Mouse (Mus musculus): Measurements from ENCODE around the gene Nfib. TPM values are rescaled to one million over a fixed set of nuclear protein-coding genes. Genes with fewer than 3 reads are reported as not detected.

The Nfib gene
- polyA plus RNA-seq, 1 experiment from 2014 or later = 71.3 TPM

DNA sequence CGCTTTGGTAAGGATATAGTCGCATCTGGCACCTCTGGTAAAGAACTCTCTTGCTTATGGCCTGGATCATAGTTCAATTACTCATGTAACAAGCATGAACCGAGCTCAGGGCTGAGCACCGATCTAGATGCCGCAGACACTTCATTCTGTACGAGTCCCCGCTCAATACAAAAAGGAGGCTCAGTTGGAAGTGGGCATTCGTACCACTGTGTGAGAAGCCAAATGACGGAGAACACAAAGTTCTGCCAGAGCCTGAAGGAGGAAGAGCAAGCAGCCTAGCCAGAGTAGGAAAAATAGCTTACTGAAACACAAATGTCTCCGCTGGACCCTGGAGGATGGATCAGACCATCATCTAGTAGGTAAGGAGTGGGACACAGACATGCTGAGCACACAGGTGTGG, 246.7 kb downstream of the Nfib start:
- H3K27me3 ChIP-seq = no peaks in the 10 kb centered on the region
- H3K9me3 ChIP-seq = no peaks in the 10 kb centered on the region
- H3K36me3 ChIP-seq = no peaks in the 10 kb centered on the region
- peaks cover 23% of the 10 kb centered on the region for H3K4me1 ChIP-seq (replicated peaks)
- no peak overlapping the region for H3K27ac ChIP-seq (replicated peaks)
- ATAC-seq (ENCODE audit: low read depth) = no peak
- no peak overlapping the region for H3K9ac ChIP-seq
- H3K4me2 ChIP-seq = no peak overlapping the region
- 91% methylated on average over 10 of the region's 10 CpGs for WGBS
- H3K4me3 ChIP-seq = no peak overlapping the region

- no peak overlapping the region for H3K4me3 ChIP-seq
- H3K4me1 ChIP-seq (replicated peaks) = peaks cover 23% of the 10 kb centered on the region
- no peak overlapping the region for H3K4me2 ChIP-seq
- H3K9ac ChIP-seq = no peak overlapping the region
- no peaks in the 10 kb centered on the region for H3K9me3 ChIP-seq
- no peaks in the 10 kb centered on the region for H3K36me3 ChIP-seq
- WGBS = 91% methylated on average over 5 of the region's 5 CpGs
- no peaks in the 10 kb centered on the region for H3K27me3 ChIP-seq
- no peak for ATAC-seq (ENCODE audit: low read depth)
- H3K27ac ChIP-seq (replicated peaks) = no peak overlapping the region
Measured at GRCm38 (mm10) chr4:82456908-82457307, 248.6 kb downstream of the Nfib start.

DNA sequence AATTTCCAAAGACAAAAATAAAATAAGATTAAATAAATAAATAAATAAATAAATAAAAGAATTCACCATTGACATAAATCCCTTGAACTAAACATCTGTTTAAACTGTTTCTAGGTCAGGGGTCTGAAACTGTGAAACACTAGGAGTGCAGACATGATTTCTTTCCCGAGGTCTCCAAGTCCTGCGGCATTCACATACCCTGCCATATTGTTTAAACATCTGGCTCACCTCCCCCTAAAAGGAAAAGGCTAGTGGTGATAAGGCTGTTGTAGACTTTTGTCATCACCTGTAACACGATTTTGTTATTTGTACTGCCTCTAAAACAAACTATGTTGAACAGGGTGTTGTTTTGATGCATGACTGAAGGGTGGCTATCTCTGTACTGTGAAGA, 249.2 kb downstream of the Nfib start:
- no peaks in the 10 kb centered on the region for H3K36me3 ChIP-seq
- 72% methylated on average over 3 of the region's 3 CpGs for WGBS
- no peak overlapping the region for H3K4me3 ChIP-seq
- H3K9me3 ChIP-seq = no peaks in the 10 kb centered on the region
- H3K4me2 ChIP-seq = no peak overlapping the region
- ATAC-seq (ENCODE audit: low read depth) = no peak
- peaks cover 23% of the 10 kb centered on the region for H3K4me1 ChIP-seq (replicated peaks)
- H3K27me3 ChIP-seq = no peaks in the 10 kb centered on the region
- H3K9ac ChIP-seq = no peak overlapping the region
- no peak overlapping the region for H3K27ac ChIP-seq (replicated peaks)

DNA sequence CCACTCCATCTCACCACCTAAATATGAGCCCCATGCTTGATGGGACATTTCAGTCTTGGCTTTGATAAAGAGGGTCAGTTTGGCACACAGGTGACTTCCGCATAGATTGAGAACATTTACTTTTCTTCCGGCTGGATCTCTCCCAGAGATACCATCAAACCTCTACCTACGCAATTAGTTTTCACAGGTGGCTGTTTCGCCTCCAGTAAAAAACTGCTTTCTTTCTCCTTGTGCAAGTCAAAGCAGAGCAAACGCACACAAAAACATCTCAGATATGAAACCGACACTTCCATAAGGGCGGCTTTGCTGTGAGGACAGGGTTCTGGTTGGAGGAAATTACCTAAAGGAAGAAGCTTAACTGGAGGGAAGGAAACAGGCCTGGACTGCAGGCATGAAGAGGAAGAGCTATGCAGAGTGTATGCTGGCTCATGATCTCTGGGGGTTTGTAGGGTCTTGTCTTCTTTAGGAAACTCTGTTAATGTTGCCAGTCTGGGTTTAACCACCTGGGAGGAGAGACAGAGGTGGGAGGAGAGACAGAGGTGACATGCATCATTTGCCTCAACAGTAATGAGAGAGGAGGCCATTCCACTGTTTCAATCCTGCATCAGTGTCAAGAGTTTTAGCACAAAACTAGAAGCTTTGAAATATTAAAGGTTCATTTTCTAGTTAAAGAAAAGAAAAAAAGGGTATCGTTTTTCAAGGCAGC, 249.8 kb downstream of the Nfib start:
- Histone ChIP-seq H3K9me3 (no peaks in the 10 kb centered on the region), H3K27ac (replicated peaks) (no peak overlapping the region), H3K27me3 (no peaks in the 10 kb centered on the region), H3K36me3 (no peaks in the 10 kb centered on the region), H3K9ac (no peak overlapping the region), H3K4me3 (no peak overlapping the region), H3K4me2 (no peak overlapping the region), H3K4me1 (replicated peaks) (peaks cover 23% of the 10 kb centered on the region)
- ATAC-seq (ENCODE audit: low read depth) = no peak
- WGBS = 93% methylated on average over 8 of the region's 8 CpGs

DNA sequence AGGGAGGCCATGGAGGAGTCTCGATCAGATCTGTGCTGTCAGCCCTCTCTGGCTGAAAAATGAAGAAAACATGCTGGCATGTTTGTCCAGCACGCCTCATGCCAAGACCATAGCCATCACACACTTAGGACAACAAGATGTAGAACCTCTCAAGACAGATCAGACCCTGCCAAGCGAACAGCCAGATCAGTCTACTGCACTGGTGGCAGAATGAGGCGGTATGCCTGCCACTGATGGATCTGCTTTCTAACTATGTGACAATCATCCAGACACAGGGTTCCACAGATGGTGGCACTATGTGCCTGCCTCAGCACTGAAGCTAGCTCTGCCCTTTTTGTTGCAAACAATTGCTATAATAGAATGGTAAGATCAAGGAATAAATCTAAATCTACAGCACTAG, 250.6 kb downstream of the Nfib start:
- H3K27ac ChIP-seq (replicated peaks) = no peak overlapping the region
- ATAC-seq (ENCODE audit: low read depth) = no peak
- no peak overlapping the region for H3K9ac ChIP-seq
- no peak overlapping the region for H3K4me3 ChIP-seq
- H3K9me3 ChIP-seq = no peaks in the 10 kb centered on the region
- H3K36me3 ChIP-seq = no peaks in the 10 kb centered on the region
- no peak overlapping the region for H3K4me2 ChIP-seq
- peaks cover 21% of the 10 kb centered on the region for H3K4me1 ChIP-seq (replicated peaks)
- H3K27me3 ChIP-seq = no peaks in the 10 kb centered on the region
- 89% methylated on average over 4 of the region's 4 CpGs for WGBS

DNA sequence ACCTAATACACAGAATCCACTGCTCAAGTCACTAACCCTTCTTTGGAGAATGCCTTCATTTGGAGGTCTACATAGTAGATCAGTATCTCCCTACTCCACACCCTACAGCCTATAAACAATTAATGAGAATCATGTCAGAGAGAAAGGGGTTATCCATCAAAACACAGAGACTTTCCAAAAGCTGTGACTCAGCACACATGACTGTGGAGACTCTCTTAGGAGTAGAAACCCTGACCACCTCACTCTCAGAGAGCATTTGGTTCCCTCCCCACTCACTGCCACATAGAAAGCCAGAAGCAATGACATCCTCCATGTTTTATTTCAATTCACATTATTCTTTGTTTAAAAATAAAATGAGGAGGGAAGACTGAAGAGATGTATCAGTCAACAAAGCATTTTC, 252.2 kb downstream of the Nfib start:
- H3K4me3 ChIP-seq = no peak overlapping the region
- no peak for ATAC-seq (ENCODE audit: low read depth)
- no peaks in the 10 kb centered on the region for H3K36me3 ChIP-seq
- H3K27me3 ChIP-seq = no peaks in the 10 kb centered on the region
- no peaks in the 10 kb centered on the region for H3K9me3 ChIP-seq
- no peak overlapping the region for H3K27ac ChIP-seq (replicated peaks)
- no peak overlapping the region for H3K4me2 ChIP-seq
- no peak overlapping the region for H3K9ac ChIP-seq
- peaks cover 32% of the 10 kb centered on the region for H3K4me1 ChIP-seq (replicated peaks)

DNA sequence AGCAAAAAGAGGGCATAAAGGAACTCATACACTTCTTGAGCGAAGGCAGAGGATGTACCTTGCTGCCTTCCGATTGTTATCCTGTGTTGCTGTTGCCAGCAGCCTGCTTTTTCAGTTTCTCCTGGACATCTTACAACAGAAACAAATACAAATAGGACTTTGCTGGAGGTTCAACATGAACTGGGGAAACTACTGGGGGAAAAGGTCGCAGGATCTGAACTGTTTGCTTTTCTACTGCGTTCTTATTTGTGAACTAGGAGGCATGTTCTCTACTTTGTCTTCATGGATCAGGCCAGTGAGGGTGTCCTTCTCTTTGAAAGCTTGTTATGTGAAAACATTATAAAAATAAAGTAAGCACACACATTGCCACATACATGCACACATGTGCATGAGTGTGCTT, 252.6 kb downstream of the Nfib start:
- Histone ChIP-seq H3K4me1 (replicated peaks) (peaks cover 31% of the 10 kb centered on the region), H3K4me2 (no peak overlapping the region), H3K9me3 (no peaks in the 10 kb centered on the region), H3K4me3 (no peak overlapping the region), H3K36me3 (no peaks in the 10 kb centered on the region), H3K9ac (no peak overlapping the region), H3K27ac (replicated peaks) (no peak overlapping the region), H3K27me3 (no peaks in the 10 kb centered on the region)
- ATAC-seq (ENCODE audit: low read depth) = no peak
- 90% methylated on average over 4 of the region's 4 CpGs for WGBS

GRCm38 (mm10) chr4:82447061-82447671, 258.4 kb downstream of the Nfib start:
- peak; percentile 64 for ATAC-seq (ENCODE audit: low read depth)
- Histone ChIP-seq H3K4me1 (replicated peaks) (peaks cover 56% of the 10 kb centered on the region), H3K9ac (no peak overlapping the region), H3K4me2 (no peak overlapping the region), H3K27me3 (no peaks in the 10 kb centered on the region), H3K9me3 (no peaks in the 10 kb centered on the region), H3K4me3 (no peak overlapping the region), H3K36me3 (no peaks in the 10 kb centered on the region), H3K27ac (replicated peaks) (peak overlapping the region; percentile 52; the same call in 1 of the 2 replicates)
- WGBS = 12% methylated on average over 8 of the region's 8 CpGs

GRCm38 (mm10) chr4:82444078-82444477, 261.5 kb downstream of the Nfib start:
- Histone ChIP-seq H3K4me3 (no peak overlapping the region), H3K4me1 (replicated peaks) (peaks cover 65% of the 10 kb centered on the region), H3K9ac (no peak overlapping the region), H3K27ac (replicated peaks) (no peak overlapping the region), H3K4me2 (no peak overlapping the region), H3K27me3 (no peaks in the 10 kb centered on the region), H3K36me3 (no peaks in the 10 kb centered on the region), H3K9me3 (no peaks in the 10 kb centered on the region)
- ATAC-seq (ENCODE audit: low read depth) = no peak
- WGBS = 77% methylated on average over 1 of the region's 1 CpGs

- Histone ChIP-seq H3K36me3 (no peaks in the 10 kb centered on the region), H3K4me1 (replicated peaks) (peaks cover 65% of the 10 kb centered on the region), H3K9ac (no peak overlapping the region), H3K9me3 (no peaks in the 10 kb centered on the region), H3K27me3 (no peaks in the 10 kb centered on the region), H3K4me2 (no peak overlapping the region), H3K4me3 (no peak overlapping the region), H3K27ac (replicated peaks) (no peak overlapping the region)
- WGBS = 94% methylated on average over 5 of the region's 5 CpGs
- ATAC-seq (ENCODE audit: low read depth) = no peak
Measured at GRCm38 (mm10) chr4:82443441-82443840, 262.1 kb downstream of the Nfib start.

DNA sequence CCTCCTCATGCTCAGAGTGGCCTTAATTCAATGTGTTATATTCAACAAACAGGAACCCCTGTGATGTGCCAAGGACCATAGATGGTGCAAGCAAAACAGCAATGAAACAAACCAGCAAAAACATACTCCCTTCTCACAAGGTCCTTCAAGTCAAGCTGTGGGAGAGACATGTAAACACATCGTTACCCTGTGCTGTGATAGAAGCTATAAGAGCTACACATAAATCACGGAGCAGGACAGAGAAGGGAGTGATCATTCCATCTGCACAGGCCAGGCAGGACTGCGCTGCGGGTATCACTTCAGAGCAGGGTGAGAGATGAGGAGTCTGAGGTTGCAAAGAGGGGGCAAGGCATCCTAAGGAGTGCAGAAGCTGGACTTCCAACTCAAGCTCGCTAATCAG, 262.5 kb downstream of the Nfib start:
- Histone ChIP-seq H3K27ac (replicated peaks) (no peak overlapping the region), H3K9me3 (no peaks in the 10 kb centered on the region), H3K4me2 (no peak overlapping the region), H3K36me3 (no peaks in the 10 kb centered on the region), H3K27me3 (no peaks in the 10 kb centered on the region), H3K4me1 (replicated peaks) (peaks cover 67% of the 10 kb centered on the region), H3K9ac (no peak overlapping the region), H3K4me3 (no peak overlapping the region)
- no peak for ATAC-seq (ENCODE audit: low read depth)
- WGBS = 66% methylated on average over 5 of the region's 5 CpGs

- Histone ChIP-seq H3K4me2 (no peak overlapping the region), H3K4me3 (no peak overlapping the region), H3K27me3 (no peaks in the 10 kb centered on the region), H3K9me3 (no peaks in the 10 kb centered on the region), H3K9ac (no peak overlapping the region), H3K27ac (replicated peaks) (no peak overlapping the region), H3K4me1 (replicated peaks) (peaks cover 67% of the 10 kb centered on the region), H3K36me3 (no peaks in the 10 kb centered on the region)
- ATAC-seq (ENCODE audit: low read depth) = no peak
- 90% methylated on average over 2 of the region's 2 CpGs for whole genome bisulfite sequencing
Measured at GRCm38 (mm10) chr4:82440606-82441005, 264.9 kb downstream of the Nfib start.

DNA sequence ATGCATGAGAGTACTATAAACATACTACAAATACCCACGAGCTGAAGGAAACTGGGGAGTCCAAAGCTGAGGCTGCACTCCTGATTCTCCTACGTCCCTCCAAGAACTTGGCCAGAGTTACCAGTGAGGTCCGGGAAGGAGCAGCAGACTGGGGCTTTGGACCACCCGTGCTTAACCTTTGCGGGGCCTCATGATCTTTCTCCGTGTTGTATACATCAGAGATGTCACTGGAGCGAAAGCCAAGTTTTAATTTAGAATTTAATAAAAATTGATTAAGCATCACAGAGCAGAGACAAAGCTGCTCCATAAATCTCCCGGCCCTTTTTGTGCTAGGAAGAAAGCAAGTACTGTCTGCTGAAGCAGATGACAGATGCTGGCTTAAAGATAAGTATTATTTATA, 265.7 kb downstream of the Nfib start:
- WGBS = 52% methylated on average over 8 of the region's 8 CpGs

More for the DNA sequence above, 265.7 kb downstream of the Nfib start:
- H3K9me3 ChIP-seq = no peaks in the 10 kb centered on the region
- no peak for ATAC-seq (ENCODE audit: low read depth)
- no peak overlapping the region for H3K4me3 ChIP-seq
- no peaks in the 10 kb centered on the region for H3K36me3 ChIP-seq
- peaks cover 75% of the 10 kb centered on the region for H3K4me1 ChIP-seq (replicated peaks)
- H3K27me3 ChIP-seq = no peaks in the 10 kb centered on the region
- H3K4me2 ChIP-seq = no peak overlapping the region
- H3K27ac ChIP-seq (replicated peaks) = no peak overlapping the region
- no peak overlapping the region for H3K9ac ChIP-seq

All from neural tube, embryonic 13.5 days (tissue).